Mouse (Mus musculus) intestine, embryonic 14.5 days (tissue): Measurements from ENCODE around the gene Cand1. TPM values are rescaled to one million over a fixed set of nuclear protein-coding genes. Genes with fewer than 3 reads are reported as not detected.
A peak's percentile ranks its signal among the peaks of the same experiment; 100 is the strongest.

Experiments
- ATAC-seq: fragments of 200-750 bp; cut with Nextera tagmentation; replicated peaks from 2 replicates; pipeline ENCODE4 v1.8.0; 2017; ENCODE audit warnings: low read depth, moderate number of reproducible peaks, moderate TSS enrichment, moderate library complexity; ENCODE audit not compliant: low FRiP score, low TSS enrichment
- DNase-seq: peaks from one replicate; pipeline ENCODE4 v3.0.0-alpha.2; 2018; ENCODE audit warnings: low spot score
- H3K27ac ChIP-seq: fragments of 300-500 bp; sonication (generic); 2 replicates; pipeline ENCODE4 v1.5.1; 2014; ENCODE audit warnings: low read depth, mild to moderate bottlenecking, control low read depth
- H3K27me3 ChIP-seq: fragments of 300-500 bp; sonication (generic); replicated peaks from 2 replicates; pipeline ENCODE4 v1.6.1; 2014; ENCODE audit warnings: low read length, control low read depth; ENCODE audit not compliant: control insufficient read depth, insufficient read depth
- H3K36me3 ChIP-seq: fragments of 300-500 bp; sonication (generic); 2 replicates; pipeline ENCODE4 v1.6.1; 2014; ENCODE audit warnings: low read length, control low read depth; ENCODE audit not compliant: control insufficient read depth, insufficient read depth
- H3K4me1 ChIP-seq: fragments of 300-500 bp; sonication (generic); replicated peaks from 2 replicates; pipeline ENCODE4 v1.6.1; 2014; ENCODE audit warnings: low read length, control low read depth, mixed read lengths; ENCODE audit not compliant: control insufficient read depth, insufficient read depth
- H3K4me2 ChIP-seq: fragments of 300-500 bp; sonication (generic); 2 replicates; pipeline ENCODE4 v1.6.1; 2014; ENCODE audit warnings: low read length
- H3K4me3 ChIP-seq: fragments of 300-500 bp; sonication (generic); 2 replicates; pipeline ENCODE4 v1.5.1; 2014; ENCODE audit warnings: low read depth, low read length, control low read depth, mixed read lengths
- H3K9ac ChIP-seq: fragments of 300-500 bp; sonication (generic); 2 replicates; pipeline ENCODE4 v1.6.1; 2014; ENCODE audit warnings: mild to moderate bottlenecking, low read length
- H3K9me3 ChIP-seq: fragments of 300-500 bp; sonication (generic); 2 replicates; pipeline ENCODE4 v1.6.1; 2016; ENCODE audit warnings: low read length, control low read depth; ENCODE audit not compliant: control insufficient read depth
- WGBS: fragments of 180-500 bp; shearing (Covaris S2); extraction: QIAGEN DNeasy Blood & Tissue Kit; methylation state at CpG from one replicate; pipeline ENCODE4 v1.1.7; 2014; 5-methylcytosine and 5-hydroxymethylcytosine counted together
- polyA plus RNA-seq: library from polyadenylated mRNA; unstranded; fragments of >200 nt; fragmentation: Nextera tagmentation; extraction: Ambion mirVana; gene quantifications from 2 replicates; pipeline ENCODE4 v1.2.1, GENCODE M21; 2014

Gene Cand1
- polyA plus RNA-seq, 1 experiment from 2014 or later, result 75.9 TPM

GRCm38 (mm10) chr10:119199864-119200263 lies 40.0 kb downstream of the Cand1 start:
- Histone ChIP-seq H3K36me3 (peaks cover 47% of the 10 kb centered on the region), H3K9me3 (no peaks in the 10 kb centered on the region), H3K9ac (no peak overlapping the region), H3K27me3 (no peaks in the 10 kb centered on the region), H3K27ac (no peak overlapping the region), H3K4me2 (no peak overlapping the region), H3K4me1 (no peaks in the 10 kb centered on the region), H3K4me3 (no peak overlapping the region)
- ATAC-seq (no peak), DNase-seq (no peak)
- 90% methylated on average over 5 of the region's 5 CpGs for WGBS

- Histone ChIP-seq H3K27ac (no peak overlapping the region), H3K4me1 (no peaks in the 10 kb centered on the region), H3K36me3 (peaks cover 33% of the 10 kb centered on the region), H3K27me3 (no peaks in the 10 kb centered on the region), H3K9me3 (no peaks in the 10 kb centered on the region), H3K4me2 (no peak overlapping the region), H3K4me3 (no peak overlapping the region), H3K9ac (no peak overlapping the region)
- WGBS, result 92% methylated on average over 9 of the region's 9 CpGs
- ATAC-seq, result no peak
- DNase-seq, result no peak
These were observed 41.5 kb downstream of the Cand1 start for GRCm38 (mm10) chr10:119198186-119198880.

- no peak overlapping the region for H3K4me2 ChIP-seq
- H3K4me3 ChIP-seq, result no peak overlapping the region
- no peaks in the 10 kb centered on the region for H3K9me3 ChIP-seq
- H3K27me3 ChIP-seq, result no peaks in the 10 kb centered on the region
- peaks cover 26% of the 10 kb centered on the region for H3K36me3 ChIP-seq
- H3K4me1 ChIP-seq, result no peaks in the 10 kb centered on the region
- no peak overlapping the region for H3K9ac ChIP-seq
- no peak for DNase-seq
- H3K27ac ChIP-seq, result no peak overlapping the region
- 95% methylated on average over 13 of the region's 13 CpGs for WGBS
- ATAC-seq, result no peak
These were observed 42.2 kb downstream of the Cand1 start for GRCm38 (mm10) chr10:119197621-119198150.

GRCm38 (mm10) chr10:119192598-119193372 lies 47.1 kb downstream of the Cand1 start:
- WGBS, result 49% methylated on average over 8 of the region's 8 CpGs
- no peak overlapping the region for H3K9ac ChIP-seq
- H3K4me2 ChIP-seq, result no peak overlapping the region
- no peak overlapping the region for H3K4me3 ChIP-seq
- no peaks in the 10 kb centered on the region for H3K9me3 ChIP-seq
- ATAC-seq, result no peak
- H3K4me1 ChIP-seq, result no peaks in the 10 kb centered on the region
- H3K36me3 ChIP-seq, result no peaks in the 10 kb centered on the region
- H3K27me3 ChIP-seq, result no peaks in the 10 kb centered on the region
- no peak for DNase-seq
- no peak overlapping the region for H3K27ac ChIP-seq

DNA sequence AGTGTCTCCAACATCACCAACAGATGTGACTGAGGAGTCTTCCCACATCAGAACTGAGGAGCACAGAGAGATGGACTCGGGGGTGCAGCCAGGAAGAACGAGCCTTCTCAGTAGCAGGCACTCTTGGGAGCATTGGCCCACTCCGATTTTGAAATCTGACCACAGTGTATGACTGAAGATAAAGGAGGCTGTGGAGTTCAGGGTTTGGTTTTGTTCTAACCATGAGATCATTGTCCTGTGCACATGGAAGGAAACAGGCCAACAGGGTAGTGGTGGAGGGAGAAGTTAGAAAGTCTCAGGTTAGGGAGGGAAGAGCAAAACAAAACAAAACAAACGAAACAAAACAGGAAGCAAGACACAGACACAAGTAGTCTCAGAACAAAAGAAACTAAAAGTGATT lies 52.1 kb downstream of the Cand1 start:
- no peak overlapping the region for H3K4me2 ChIP-seq
- ATAC-seq (no peak), DNase-seq (no peak)
- no peak overlapping the region for H3K27ac ChIP-seq
- H3K9ac ChIP-seq, result no peak overlapping the region
- 0 out of 2 replicates have a peak, but pooled peaks cover 5% of the 10 kb centered on the region for H3K9me3 ChIP-seq
- no peaks in the 10 kb centered on the region for H3K36me3 ChIP-seq
- no peak overlapping the region for H3K4me3 ChIP-seq
- WGBS, result 75% methylated on average over 4 of the region's 4 CpGs
- H3K4me1 ChIP-seq, result no peaks in the 10 kb centered on the region
- H3K27me3 ChIP-seq, result no peaks in the 10 kb centered on the region

DNA sequence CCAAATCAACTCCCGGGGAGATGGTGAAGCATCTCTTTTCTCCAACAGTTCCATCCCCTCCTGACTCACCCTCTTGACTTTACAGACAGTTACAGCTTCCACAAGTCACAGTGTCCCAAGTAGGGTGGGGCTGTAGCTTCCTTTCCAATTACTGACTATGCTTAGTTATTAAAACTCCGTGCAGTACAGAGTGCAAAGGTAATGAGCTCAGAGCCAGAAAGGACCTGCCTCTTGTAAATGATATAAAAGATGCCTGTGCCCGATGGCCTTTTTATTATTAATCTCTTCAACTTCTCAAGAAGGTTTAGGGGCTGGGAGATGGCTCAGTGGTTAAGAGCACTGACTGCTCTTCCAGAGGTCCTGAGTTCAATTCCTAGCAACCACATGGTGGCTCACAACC lies 70.2 kb downstream of the Cand1 start:
- DNase-seq (no peak), ATAC-seq (no peak)
- Histone ChIP-seq H3K4me3 (no peak overlapping the region), H3K9ac (no peak overlapping the region), H3K4me2 (no peak overlapping the region), H3K27me3 (no peaks in the 10 kb centered on the region), H3K27ac (no peak overlapping the region), H3K9me3 (no peaks in the 10 kb centered on the region), H3K36me3 (no peaks in the 10 kb centered on the region), H3K4me1 (no peaks in the 10 kb centered on the region)
- 76% methylated on average over 3 of the region's 3 CpGs for WGBS

GRCm38 (mm10) chr10:119169237-119169636 lies 70.6 kb downstream of the Cand1 start:
- DNase-seq, result no peak
- WGBS, result 66% methylated on average over 13 of the region's 13 CpGs

GRCm38 (mm10) chr10:119168791-119169190 lies 71.1 kb downstream of the Cand1 start:
- WGBS, result 35% methylated on average over 14 of the region's 14 CpGs
- ATAC-seq, result no peak

More at GRCm38 (mm10) chr10:119169237-119169636, 70.6 kb downstream of the Cand1 start:
- no peaks in the 10 kb centered on the region for H3K4me1 ChIP-seq
- H3K9me3 ChIP-seq, result no peaks in the 10 kb centered on the region
- H3K9ac ChIP-seq, result no peak overlapping the region
- H3K4me3 ChIP-seq, result no peak overlapping the region
- ATAC-seq, result no peak
- no peaks in the 10 kb centered on the region for H3K27me3 ChIP-seq
- H3K4me2 ChIP-seq, result no peak overlapping the region
- no peaks in the 10 kb centered on the region for H3K36me3 ChIP-seq
- no peak overlapping the region for H3K27ac ChIP-seq

More at GRCm38 (mm10) chr10:119168791-119169190, 71.1 kb downstream of the Cand1 start:
- H3K27ac ChIP-seq, result no peak overlapping the region
- no peaks in the 10 kb centered on the region for H3K9me3 ChIP-seq
- H3K4me3 ChIP-seq, result no peak overlapping the region
- no peak overlapping the region for H3K4me2 ChIP-seq
- H3K9ac ChIP-seq, result no peak overlapping the region
- no peaks in the 10 kb centered on the region for H3K36me3 ChIP-seq
- H3K4me1 ChIP-seq, result no peaks in the 10 kb centered on the region
- no peaks in the 10 kb centered on the region for H3K27me3 ChIP-seq
- peak; percentile 57 for DNase-seq
